Mouse (Mus musculus) lung, adult 2 months (tissue): ENCODE measurements around the gene Hoxd9.

Experiments used
- CTCF ChIP-seq: fragments of 200-500 bp; IDR thresholded peaks from 2 replicates; pipeline ENCODE4 v1.5.1; 2011; ENCODE audit warnings: mild to moderate bottlenecking, low read length, control low read depth; ENCODE audit not compliant: insufficient read depth
- POLR2A ChIP-seq: fragments of 200-500 bp; IDR thresholded peaks from 2 replicates; pipeline ENCODE4 v1.6.1; 2011; ENCODE audit warnings: low read depth, mild to moderate bottlenecking, control low read depth, low read length, borderline replicate concordance; ENCODE audit errors: extremely low read depth

DNA sequence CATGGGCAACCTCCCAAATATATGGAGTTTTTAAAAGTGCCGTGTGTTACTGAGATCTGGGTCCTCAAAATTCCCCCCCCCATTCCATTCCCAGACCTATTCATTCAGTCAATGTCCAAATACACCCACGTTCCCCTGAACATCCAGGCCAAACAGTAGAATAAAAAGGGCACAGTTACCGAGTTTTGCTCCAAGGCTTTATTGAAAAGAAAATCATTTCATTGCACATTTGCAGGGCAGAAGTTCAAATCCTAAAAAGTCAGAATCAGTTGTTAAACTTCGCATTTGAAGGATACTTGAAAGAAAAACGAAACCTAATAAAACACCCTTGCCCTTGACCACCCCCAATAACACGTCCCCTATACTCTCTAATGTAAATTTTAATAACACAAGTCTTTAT, 5.3 kb downstream of the Hoxd9 start:
- TF ChIP-seq CTCF (no peak), POLR2A (no peak)
